Mouse (Mus musculus) lung, postnatal 0 days (tissue): ENCODE measurements around the gene Gal3st1. TPM values are rescaled to one million over a fixed set of nuclear protein-coding genes. Genes with fewer than 3 reads are reported as not detected.
"Not testable (repeated sequence)": the region's sequence is repeated elsewhere in the genome, so short reads cannot be mapped to it uniquely, and the experiment has no call there.

Experiments used
- ATAC-seq: fragments of 200-750 bp; cut with Nextera tagmentation; 2 replicates; pipeline ENCODE4 v1.8.0; 2017; ENCODE audit warnings: moderate library complexity
- DNase-seq: peaks from one replicate; pipeline ENCODE4 v3.0.0-alpha.2; 2016; ENCODE audit warnings: low spot score
- H3K27ac ChIP-seq: fragments of 300-500 bp; sonication (generic); 2 replicates; pipeline ENCODE4 v1.5.1; 2014; ENCODE audit warnings: antibody characterized with exemption, mild to moderate bottlenecking, low read length, mixed read lengths
- H3K27me3 ChIP-seq: fragments of 300-500 bp; sonication (generic); replicated peaks from 2 replicates; pipeline ENCODE4 v1.6.1; 2014; ENCODE audit warnings: low read length, mixed read lengths; ENCODE audit not compliant: insufficient read depth
- H3K36me3 ChIP-seq: fragments of 300-500 bp; sonication (generic); 2 replicates; pipeline ENCODE4 v1.6.1; 2014; ENCODE audit warnings: low read length, mixed read lengths; ENCODE audit not compliant: insufficient read depth
- H3K4me1 ChIP-seq: fragments of 300-500 bp; sonication (generic); 2 replicates; pipeline ENCODE4 v1.6.1; 2014; ENCODE audit warnings: antibody characterized with exemption, low read depth, low read length, mixed read lengths; ENCODE audit not compliant: insufficient read depth
- H3K4me2 ChIP-seq: fragments of 300-500 bp; sonication (generic); replicated peaks from 2 replicates; pipeline ENCODE4 v1.6.1; 2014; ENCODE audit warnings: low read depth, mild to moderate bottlenecking, low read length, moderate library complexity, mixed read lengths
- H3K4me3 ChIP-seq: fragments of 300-500 bp; sonication (generic); 2 replicates; pipeline ENCODE4 v1.5.1; 2014; ENCODE audit warnings: low read depth, low read length
- H3K9ac ChIP-seq: fragments of 300-500 bp; sonication (generic); replicated peaks from 2 replicates; pipeline ENCODE4 v1.6.1; 2014; ENCODE audit warnings: low read depth, mild to moderate bottlenecking
- H3K9me3 ChIP-seq: fragments of 300-500 bp; sonication (generic); 2 replicates; pipeline ENCODE4 v1.6.1; 2016; ENCODE audit warnings: low read length, mixed read lengths
- CTCF ChIP-seq: IDR thresholded peaks from 2 replicates; pipeline ENCODE4 v1.5.1; 2016; ENCODE audit warnings: antibody characterized with exemption, mild to moderate bottlenecking
- EP300 ChIP-seq: IDR thresholded peaks from 2 replicates; pipeline ENCODE4 v1.6.1; 2016; ENCODE audit warnings: antibody characterized with exemption, mild to moderate bottlenecking, control low read depth
- WGBS: fragments of 180-500 bp; shearing (Covaris S2); extraction: QIAGEN DNeasy Blood & Tissue Kit; methylation state at CpG from one replicate; pipeline ENCODE4 v1.1.7; 2014; 5-methylcytosine and 5-hydroxymethylcytosine counted together
- polyA plus RNA-seq: library from polyadenylated mRNA; unstranded; fragments of >200 nt; fragmentation: Nextera tagmentation; extraction: Ambion mirVana; gene quantifications from 2 replicates; pipeline ENCODE4 v1.2.1, GENCODE M21; 2015

Gene Gal3st1
- polyA plus RNA-seq, 1 experiment from 2014 or later, result 20.5 TPM

- Histone ChIP-seq H3K27me3 (peaks cover 23% of the 10 kb centered on the region), H3K9me3 (no peaks in the 10 kb centered on the region), H3K4me2 (no peak overlapping the region), H3K4me1 (no peaks in the 10 kb centered on the region), H3K36me3 (no peaks in the 10 kb centered on the region), H3K9ac (no peak overlapping the region), H3K4me3 (no peak overlapping the region), H3K27ac (no peak overlapping the region)
- DNase-seq, result peak; percentile 73
- TF ChIP-seq EP300 (no peak), CTCF (peak; percentile 85)
- 10% methylated on average over 5 of the region's 5 CpGs for WGBS
- peak; percentile 57 for ATAC-seq
Measured at GRCm38 (mm10) chr11:4001603-4002002, 18.2 kb downstream of the Gal3st1 start.

GRCm38 (mm10) chr11:4005220-4005805 lies 21.9 kb downstream of the Gal3st1 start:
- TF ChIP-seq CTCF (no peak), EP300 (no peak)
- 52% methylated on average over 5 of the region's 5 CpGs for WGBS
- Histone ChIP-seq H3K9me3 (no peaks in the 10 kb centered on the region), H3K36me3 (no peaks in the 10 kb centered on the region), H3K4me3 (no peak overlapping the region), H3K4me2 (no peak overlapping the region), H3K27ac (no peak overlapping the region), H3K27me3 (no peaks in the 10 kb centered on the region), H3K9ac (no peak overlapping the region), H3K4me1 (no peaks in the 10 kb centered on the region)
- DNase-seq, result no peak
- ATAC-seq, result no peak

GRCm38 (mm10) chr11:4006462-4006861 lies 23.0 kb downstream of the Gal3st1 start:
- DNase-seq (no peak), ATAC-seq (no peak)
- H3K27me3 ChIP-seq, result no peaks in the 10 kb centered on the region
- TF ChIP-seq EP300 (no peak), CTCF (peak; percentile 70)
- no peaks in the 10 kb centered on the region for H3K4me1 ChIP-seq
- no peaks in the 10 kb centered on the region for H3K9me3 ChIP-seq
- H3K4me2 ChIP-seq, result no peak overlapping the region
- H3K36me3 ChIP-seq, result no peaks in the 10 kb centered on the region
- H3K9ac ChIP-seq, result no peak overlapping the region
- H3K27ac ChIP-seq, result no peak overlapping the region
- WGBS, result 69% methylated on average over 3 of the region's 3 CpGs
- H3K4me3 ChIP-seq, result no peak overlapping the region

- no peak overlapping the region for H3K9ac ChIP-seq
- no peak for ATAC-seq
- WGBS, result 69% methylated on average over 1 of the region's 1 CpGs
- no peaks in the 10 kb centered on the region for H3K9me3 ChIP-seq
- DNase-seq, result no peak
- no peak overlapping the region for H3K4me3 ChIP-seq
- H3K36me3 ChIP-seq, result no peaks in the 10 kb centered on the region
- TF ChIP-seq CTCF (no peak), EP300 (no peak)
- no peaks in the 10 kb centered on the region for H3K4me1 ChIP-seq
- no peaks in the 10 kb centered on the region for H3K27me3 ChIP-seq
- no peak overlapping the region for H3K27ac ChIP-seq
- no peak overlapping the region for H3K4me2 ChIP-seq
Measured at GRCm38 (mm10) chr11:4012616-4013015, 29.2 kb downstream of the Gal3st1 start.

GRCm38 (mm10) chr11:4015796-4016195 lies 32.4 kb downstream of the Gal3st1 start:
- H3K9me3 ChIP-seq, H3K4me3 ChIP-seq, H3K36me3 ChIP-seq, ATAC-seq, H3K27me3 ChIP-seq, H3K27ac ChIP-seq, H3K4me1 ChIP-seq, DNase-seq, H3K9ac ChIP-seq, H3K4me2 ChIP-seq: not testable (repeated sequence)
- WGBS, result 78% methylated on average over 14 of the region's 14 CpGs

GRCm38 (mm10) chr11:4022111-4022510 lies 38.7 kb downstream of the Gal3st1 start:
- not testable (repeated sequence) for H3K9me3 ChIP-seq, DNase-seq, H3K4me2 ChIP-seq, H3K36me3 ChIP-seq, H3K27me3 ChIP-seq, ATAC-seq, H3K4me3 ChIP-seq, H3K27ac ChIP-seq, H3K4me1 ChIP-seq, H3K9ac ChIP-seq
- 76% methylated on average over 13 of the region's 13 CpGs for WGBS

- H3K27ac ChIP-seq, result no peak overlapping the region
- no peak for ATAC-seq
- H3K4me1 ChIP-seq, result no peaks in the 10 kb centered on the region
- no peak for DNase-seq
- H3K4me3 ChIP-seq, result no peak overlapping the region
- no peaks in the 10 kb centered on the region for H3K36me3 ChIP-seq
- H3K9me3 ChIP-seq, result no peaks in the 10 kb centered on the region
- no peak overlapping the region for H3K4me2 ChIP-seq
- H3K27me3 ChIP-seq, result no peaks in the 10 kb centered on the region
- no peak overlapping the region for H3K9ac ChIP-seq
- 70% methylated on average over 2 of the region's 2 CpGs for WGBS
- TF ChIP-seq EP300 (no peak), CTCF (no peak)
Measured at GRCm38 (mm10) chr11:4023321-4023720, 39.9 kb downstream of the Gal3st1 start.
